22 mouse cellular contexts compared by ENCODE assay signal in the genomic region with DNA sequence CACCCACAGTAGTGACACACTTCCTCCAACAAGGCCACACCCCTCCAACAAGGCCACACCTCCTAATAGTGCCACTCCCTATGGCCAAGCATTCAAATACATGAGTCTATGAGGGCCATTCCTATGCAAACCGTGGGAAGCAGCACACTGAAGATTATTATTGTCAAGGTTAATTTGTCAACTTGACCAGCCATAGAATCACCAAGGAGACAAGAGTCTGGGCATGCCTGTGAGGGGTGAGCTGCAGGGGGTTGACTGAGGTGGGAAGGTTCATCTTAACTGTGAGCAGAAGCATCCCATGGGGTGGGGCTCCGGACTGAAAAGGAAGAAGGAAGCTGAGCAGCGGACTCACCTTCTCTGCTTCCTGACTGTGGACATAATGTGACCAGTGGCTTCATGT.
"Had no signal": no experiment of that assay in that cellular context is flagged by ENCODE, and none has a peak within 500 bp of the region (broad histone marks: within the 10 kb centered on the region; RNA-seq: fewer than 3 reads in every experiment).

No protein-coding gene starts in this region.

- H3K4me2 ChIP-seq: liver, embryonic 15.5 days; lung, embryonic 15.5 days; midbrain, embryonic 11.5 days; neural tube, embryonic 13.5 days; neural tube, embryonic 15.5 days had no signal

- DNase-seq: liver, postnatal 0 days; lung, adult 2 months; lung, postnatal 14 days; lung, postnatal 36 days; midbrain, embryonic 14.5 days; right cerebral cortex, adult 18-20 months; right cerebral cortex, postnatal 25 days; right cerebral cortex, postnatal 4 days; spleen, adult 18-20 months; thymus, adult 18-20 months; thymus, postnatal 14 days; thymus, postnatal 36 days had no signal

- H3K9ac ChIP-seq: liver, embryonic 15.5 days; liver, postnatal 0 days; lung, embryonic 15.5 days; neural tube, embryonic 13.5 days; neural tube, embryonic 15.5 days had no signal

- H3K4me1 ChIP-seq: liver, embryonic 15.5 days; lung, embryonic 15.5 days; megakaryocyte, embryonic 14.5 days; neural tube, embryonic 13.5 days; neural tube, embryonic 15.5 days had no signal

- H3K27me3 ChIP-seq: liver, embryonic 15.5 days; lung, embryonic 15.5 days; neural tube, embryonic 13.5 days; neural tube, embryonic 15.5 days had no signal

- H3K27ac ChIP-seq: liver, embryonic 15.5 days; lung, embryonic 15.5 days; macrophage; neural tube, embryonic 13.5 days; neural tube, embryonic 15.5 days had no signal

- H3K36me3 ChIP-seq: liver, embryonic 15.5 days; lung, embryonic 15.5 days; neural tube, embryonic 13.5 days; neural tube, embryonic 15.5 days had no signal

- ATAC-seq: liver, postnatal 0 days; lung, postnatal 0 days; midbrain, embryonic 16.5 days had no signal

- H3K4me3 ChIP-seq: liver, embryonic 15.5 days; lung, embryonic 15.5 days; megakaryocyte, embryonic 14.5 days; myocyte; neural tube, embryonic 13.5 days; neural tube, embryonic 15.5 days had no signal

- H3K9me3 ChIP-seq: liver, embryonic 15.5 days; lung, embryonic 15.5 days; neural tube, embryonic 13.5 days; neural tube, embryonic 15.5 days had no signal
